Mouse (Mus musculus): ENCODE data around the gene Tmem178. TPM values are rescaled to one million over a fixed set of nuclear protein-coding genes. Genes with fewer than 3 reads are reported as not detected.

Tmem178 gene
- total and polyA plus RNA-seq, 2 experiments: 0.28 to 0.49 TPM

GRCm38 (mm10) chr17:81010199-81010598 is 65.8 kb downstream of the Tmem178 start:
- no peak for DNase-seq (ENCODE audit: extremely low read depth, low read depth, low spot score)
- H3K9ac ChIP-seq (ENCODE audit: low read depth, low read length): no peak overlapping the region
- TF ChIP-seq POLR2A (IDR thresholded peaks at IDR 0.05; ENCODE audit: extremely low read depth, insufficient read depth, low read length) (no peak), CTCF (IDR thresholded peaks at IDR 0.05; ENCODE audit: low read depth, low read length) (no peak)
- no peaks in the 10 kb centered on the region for H3K27me3 ChIP-seq (ENCODE audit: control insufficient read depth, insufficient read depth, low read length)
- H3K4me3 ChIP-seq (ENCODE audit: insufficient read depth, low read depth, low read length): no peak overlapping the region
- no peaks in the 10 kb centered on the region for H3K36me3 ChIP-seq (ENCODE audit: control insufficient read depth, insufficient read depth, low read length)
- 75% methylated on average over 3 of the region's 3 CpGs for WGBS
- no peaks in the 10 kb centered on the region for H3K79me2 ChIP-seq (ENCODE audit: control insufficient read depth, insufficient read depth, low read length)
- H3K4me1 ChIP-seq (ENCODE audit: control insufficient read depth, insufficient read depth, low read length): no peaks in the 10 kb centered on the region
- H3K27ac ChIP-seq (replicated peaks; ENCODE audit: insufficient read depth, low read depth, low read length): no peak overlapping the region

- WGBS: 63% methylated on average over 18 of the region's 18 CpGs
- no peaks in the 10 kb centered on the region for H3K27me3 ChIP-seq (ENCODE audit: control insufficient read depth, insufficient read depth, low read length)
- no peak for TF ChIP-seq POLR2A (IDR thresholded peaks at IDR 0.05; ENCODE audit: extremely low read depth, insufficient read depth, low read length)
- DNase-seq (ENCODE audit: extremely low read depth, low read depth, low spot score): no peak
- no peak overlapping the region for H3K9ac ChIP-seq (ENCODE audit: low read depth, low read length)
- H3K4me1 ChIP-seq (ENCODE audit: control insufficient read depth, insufficient read depth, low read length): peaks cover 1% of the 10 kb centered on the region; the same call in 1 of the 2 replicates
- H3K27ac ChIP-seq (replicated peaks; ENCODE audit: insufficient read depth, low read depth, low read length): no peak overlapping the region
- H3K36me3 ChIP-seq (ENCODE audit: control insufficient read depth, insufficient read depth, low read length): no peaks in the 10 kb centered on the region
- H3K4me3 ChIP-seq (ENCODE audit: insufficient read depth, low read depth, low read length): no peak overlapping the region
- H3K79me2 ChIP-seq (ENCODE audit: control insufficient read depth, insufficient read depth, low read length): no peaks in the 10 kb centered on the region
Observed at GRCm38 (mm10) chr17:81010844-81011685, 66.6 kb downstream of the Tmem178 start.

- Histone ChIP-seq H3K9ac (ENCODE audit: low read depth, low read length) (no peak overlapping the region), H3K27ac (replicated peaks; ENCODE audit: insufficient read depth, low read depth, low read length) (peak overlapping the region; percentile 56), H3K27me3 (ENCODE audit: control insufficient read depth, insufficient read depth, low read length) (no peaks in the 10 kb centered on the region), H3K4me1 (ENCODE audit: control insufficient read depth, insufficient read depth, low read length) (peaks cover 1% of the 10 kb centered on the region; the same call in 1 of the 2 replicates), H3K4me3 (ENCODE audit: insufficient read depth, low read depth, low read length) (no peak overlapping the region), H3K79me2 (ENCODE audit: control insufficient read depth, insufficient read depth, low read length) (no peaks in the 10 kb centered on the region), H3K36me3 (ENCODE audit: control insufficient read depth, insufficient read depth, low read length) (no peaks in the 10 kb centered on the region)
- DNase-seq (ENCODE audit: extremely low read depth, low read depth, low spot score): peak; percentile 42
- no peak for TF ChIP-seq POLR2A (IDR thresholded peaks at IDR 0.05; ENCODE audit: extremely low read depth, insufficient read depth, low read length)
- peak; percentile 41 for TF ChIP-seq CTCF (IDR thresholded peaks at IDR 0.05; ENCODE audit: low read depth, low read length)
- 36% methylated on average over 4 of the region's 4 CpGs for WGBS
Observed at GRCm38 (mm10) chr17:81015814-81016447, 71.5 kb downstream of the Tmem178 start.

- no peaks in the 10 kb centered on the region for H3K36me3 ChIP-seq (ENCODE audit: control insufficient read depth, insufficient read depth, low read length)
- 76% methylated on average over 1 of the region's 1 CpGs for WGBS
Observed at GRCm38 (mm10) chr17:81017132-81017531, 72.7 kb downstream of the Tmem178 start.

GRCm38 (mm10) chr17:81027331-81027730 is 82.9 kb downstream of the Tmem178 start:
- Histone ChIP-seq H3K36me3 (ENCODE audit: control insufficient read depth, insufficient read depth, low read length) (peaks cover 31% of the 10 kb centered on the region), H3K79me2 (ENCODE audit: control insufficient read depth, insufficient read depth, low read length) (no peaks in the 10 kb centered on the region), H3K27ac (replicated peaks; ENCODE audit: insufficient read depth, low read depth, low read length) (no peak overlapping the region), H3K4me1 (ENCODE audit: control insufficient read depth, insufficient read depth, low read length) (no peaks in the 10 kb centered on the region), H3K9ac (ENCODE audit: low read depth, low read length) (no peak overlapping the region), H3K27me3 (ENCODE audit: control insufficient read depth, insufficient read depth, low read length) (no peaks in the 10 kb centered on the region), H3K4me3 (ENCODE audit: insufficient read depth, low read depth, low read length) (no peak overlapping the region)
- WGBS: 98% methylated on average over 6 of the region's 6 CpGs
- TF ChIP-seq POLR2A (IDR thresholded peaks at IDR 0.05; ENCODE audit: extremely low read depth, insufficient read depth, low read length) (no peak), CTCF (IDR thresholded peaks at IDR 0.05; ENCODE audit: low read depth, low read length) (no peak)
- DNase-seq (ENCODE audit: extremely low read depth, low read depth, low spot score): no peak

More at GRCm38 (mm10) chr17:81017132-81017531, 72.7 kb downstream of the Tmem178 start:
- H3K4me1 ChIP-seq (ENCODE audit: control insufficient read depth, insufficient read depth, low read length): peaks cover 1% of the 10 kb centered on the region; the same call in 1 of the 2 replicates
- H3K79me2 ChIP-seq (ENCODE audit: control insufficient read depth, insufficient read depth, low read length): no peaks in the 10 kb centered on the region
- H3K4me3 ChIP-seq (ENCODE audit: insufficient read depth, low read depth, low read length): no peak overlapping the region
- no peak for TF ChIP-seq CTCF (IDR thresholded peaks at IDR 0.05; ENCODE audit: low read depth, low read length)
- TF ChIP-seq POLR2A (IDR thresholded peaks at IDR 0.05; ENCODE audit: extremely low read depth, insufficient read depth, low read length): no peak
- H3K27me3 ChIP-seq (ENCODE audit: control insufficient read depth, insufficient read depth, low read length): no peaks in the 10 kb centered on the region
- no peak overlapping the region for H3K9ac ChIP-seq (ENCODE audit: low read depth, low read length)
- no peak for DNase-seq (ENCODE audit: extremely low read depth, low read depth, low spot score)
- no peak overlapping the region for H3K27ac ChIP-seq (replicated peaks; ENCODE audit: insufficient read depth, low read depth, low read length)
